Mouse (Mus musculus) ZHBTc4 (cell line): ENCODE measurements around the gene Fkrp.

Experiments
- DNase-seq: peaks from one replicate; pipeline ENCODE4 v3.0.0-alpha.2; 2011; ENCODE audit warnings: low read depth, low spot score

Gene Fkrp

DNA sequence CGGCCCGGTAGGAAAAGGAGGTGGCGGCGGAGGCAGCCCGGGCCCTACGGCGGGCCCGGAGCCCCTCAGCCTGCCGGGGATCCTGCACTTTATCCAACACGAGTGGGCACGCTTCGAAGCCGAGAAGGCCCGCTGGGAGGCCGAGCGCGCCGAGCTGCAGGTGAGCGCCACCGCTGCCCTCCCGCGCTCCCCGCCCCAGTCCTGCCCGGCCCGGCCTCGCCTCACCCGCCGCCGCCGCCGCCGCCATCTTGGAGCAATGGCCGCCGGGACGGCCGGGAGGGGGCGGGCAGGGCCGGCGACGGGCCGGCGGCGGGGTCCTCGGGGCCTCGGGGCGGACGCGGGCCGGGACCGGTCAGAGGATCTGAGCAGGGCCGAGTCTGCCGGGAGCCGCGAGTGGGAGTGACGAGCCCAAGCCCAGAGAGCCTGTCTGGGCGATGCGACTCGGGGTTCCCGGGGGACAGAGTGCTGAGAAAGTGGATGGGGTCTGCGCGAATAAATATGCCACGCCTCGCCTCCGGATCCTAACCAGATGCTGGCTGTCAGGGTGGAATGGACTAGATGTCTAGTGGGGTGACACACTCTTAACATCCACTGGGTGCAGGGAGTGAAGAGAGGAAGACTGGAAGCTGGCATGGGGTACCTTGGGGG, at the start of gene Fkrp:
TSS of gene Fkrp (minus strand) at position 258 of the 648 bp plus-strand sequence.
- DNase-seq: peak; percentile 32

DNA sequence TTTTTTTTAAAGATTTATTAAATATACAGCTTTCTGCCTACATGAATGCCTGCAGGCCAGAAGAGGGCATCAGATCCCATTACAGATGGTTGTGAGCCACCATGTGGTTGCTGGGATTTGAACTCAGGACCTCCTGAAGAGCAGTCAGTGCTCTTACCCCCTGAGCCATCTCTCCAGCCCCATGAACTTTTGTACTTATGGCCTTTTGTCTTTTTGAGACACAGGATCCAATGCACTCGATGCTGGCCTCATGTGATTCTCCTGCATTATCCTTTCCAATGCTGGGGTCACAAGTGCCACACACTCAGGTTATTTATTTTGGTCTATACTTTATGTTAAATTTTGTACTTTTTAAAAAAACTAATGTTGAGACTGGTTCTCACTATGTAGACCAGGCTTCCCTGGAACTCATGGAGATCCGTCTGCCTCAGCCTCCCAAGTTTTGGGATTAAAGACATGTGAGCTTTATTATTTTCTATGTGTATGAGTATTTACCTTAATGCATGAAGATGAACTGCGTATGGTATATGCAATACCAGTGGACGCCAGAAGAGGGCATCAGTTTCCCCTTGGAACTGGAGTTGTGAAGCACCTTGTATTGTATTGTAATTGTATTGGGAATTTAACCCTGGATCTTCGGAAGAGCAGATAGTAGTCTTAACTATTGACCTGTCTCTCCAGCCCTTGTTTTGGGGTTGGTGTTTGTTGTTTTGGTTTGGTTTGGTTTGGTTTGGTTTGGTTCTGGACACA, 43.5 kb upstream of the Fkrp start:
- peak; percentile 84 for DNase-seq

DNA sequence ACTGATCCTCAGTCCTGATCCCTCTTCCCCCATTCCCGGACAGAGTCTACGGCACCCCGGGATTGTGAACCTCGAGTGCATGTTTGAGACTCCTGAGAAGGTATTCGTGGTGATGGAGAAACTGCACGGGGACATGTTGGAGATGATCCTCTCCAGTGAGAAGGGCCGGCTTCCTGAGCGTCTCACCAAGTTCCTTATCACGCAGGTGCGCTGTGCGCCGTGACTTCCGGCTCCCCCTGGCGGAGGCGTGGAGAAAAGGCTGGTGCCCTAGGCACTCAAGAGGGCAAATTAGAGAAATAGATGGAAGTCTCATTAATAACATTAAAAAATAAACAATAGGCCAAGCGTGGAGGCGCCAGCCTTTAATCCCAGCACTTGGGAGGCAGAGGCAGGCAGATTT, 41.8 kb upstream of the Fkrp start:
- peak; percentile 83 for DNase-seq

DNA sequence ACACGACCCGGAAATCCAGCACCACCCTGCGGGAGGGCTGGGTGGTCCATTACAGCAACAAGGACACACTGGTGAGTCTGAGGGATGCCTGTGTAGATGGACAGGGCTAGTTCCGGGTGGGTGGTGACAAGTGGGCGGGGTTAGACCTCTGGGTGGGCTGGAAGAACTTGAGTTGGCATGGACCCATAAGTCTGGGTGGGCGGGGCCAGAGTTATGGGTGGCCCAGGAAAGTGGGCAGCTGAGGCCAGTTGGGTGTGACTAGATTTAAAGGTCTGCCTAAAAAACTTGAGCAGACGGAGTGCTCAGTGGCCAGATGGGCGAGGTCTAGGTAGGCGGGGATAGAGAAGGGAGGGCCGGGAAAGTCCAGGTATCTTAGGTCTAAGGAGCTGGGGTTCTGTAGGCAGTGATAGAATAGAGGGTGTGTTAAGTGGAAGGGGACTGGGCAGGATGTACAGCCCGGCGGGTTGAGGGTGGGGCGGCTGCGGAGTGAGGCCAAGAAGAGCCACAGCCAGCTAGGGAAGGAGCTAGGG, 36.8 kb upstream of the Fkrp start:
- no peak for DNase-seq

DNA sequence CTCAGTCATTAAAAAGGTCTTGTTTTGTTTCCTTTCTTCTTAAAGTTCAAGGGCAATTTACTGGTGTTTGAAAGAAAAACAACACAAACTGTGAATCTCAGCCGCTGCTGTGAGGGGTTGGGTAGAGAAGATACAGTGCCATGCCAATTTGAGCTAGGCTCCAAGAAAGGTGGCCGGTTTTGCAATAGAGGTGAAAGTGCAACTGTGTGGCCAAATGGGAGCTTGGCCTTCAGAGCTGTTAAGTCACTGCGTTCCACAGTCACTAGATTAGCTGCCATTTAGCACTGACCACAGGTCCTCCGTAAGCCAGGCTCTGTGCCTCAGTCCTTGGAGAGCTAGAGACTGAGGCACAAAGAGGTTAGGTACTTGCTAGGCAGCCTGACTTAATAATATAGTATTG, 35.1 kb upstream of the Fkrp start:
- DNase-seq: no peak

DNA sequence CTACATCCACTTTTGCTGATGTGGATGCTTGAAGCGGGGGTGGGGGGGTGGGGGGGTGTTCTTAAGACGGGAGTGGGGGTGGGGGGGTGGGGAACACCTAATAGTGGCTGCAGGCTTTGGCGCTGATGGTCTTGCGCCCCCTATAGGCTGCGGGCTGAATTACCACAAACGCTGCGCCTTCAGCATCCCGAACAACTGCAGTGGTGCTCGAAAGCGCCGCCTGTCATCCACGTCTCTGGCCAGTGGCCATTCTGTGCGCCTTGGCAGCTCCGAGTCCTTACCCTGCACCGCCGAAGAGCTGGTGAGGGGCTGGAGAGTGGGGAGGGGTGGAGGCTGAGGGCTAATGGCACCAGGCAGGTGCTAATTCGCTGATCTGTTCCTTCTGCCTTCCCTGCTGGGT, 32.0 kb upstream of the Fkrp start:
- peak; percentile 78 for DNase-seq

DNA sequence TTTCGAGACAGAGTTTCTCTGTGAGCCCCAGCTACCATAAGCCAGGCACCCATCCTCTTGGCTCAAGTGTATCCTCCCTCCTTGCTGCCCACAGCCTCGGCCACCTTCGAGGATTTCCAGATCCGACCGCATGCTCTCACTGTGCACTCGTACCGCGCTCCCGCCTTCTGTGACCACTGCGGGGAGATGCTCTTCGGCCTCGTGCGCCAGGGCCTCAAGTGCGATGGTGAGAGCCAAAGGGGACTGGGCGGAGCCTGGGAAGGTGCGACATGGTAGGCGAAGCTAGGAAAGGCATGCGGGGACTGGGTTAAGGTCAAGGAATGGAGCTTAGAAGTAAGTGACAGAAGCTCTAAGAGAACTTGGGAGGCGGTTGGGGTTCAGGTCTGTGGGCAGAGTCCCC, 31.0 kb upstream of the Fkrp start:
- peak; percentile 63 for DNase-seq

DNA sequence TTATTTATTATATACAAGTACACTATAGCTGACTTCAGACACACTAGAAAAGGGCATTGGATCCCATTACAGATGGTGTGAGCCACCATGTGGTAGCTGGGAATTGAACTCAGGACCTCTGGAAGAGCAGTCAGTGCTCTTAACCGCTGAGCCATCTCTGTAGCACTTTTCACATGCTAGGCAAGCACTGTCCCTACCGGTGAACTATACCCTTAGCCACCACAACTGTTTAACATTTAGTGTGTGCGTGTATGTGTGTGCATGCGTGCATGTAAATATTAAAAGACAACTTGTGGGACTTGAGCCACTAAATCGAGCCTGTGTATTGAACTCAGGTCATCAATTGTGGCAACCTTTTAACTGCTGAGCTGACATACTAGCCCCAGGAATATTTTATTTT, 30.2 kb upstream of the Fkrp start:
- no peak for DNase-seq

DNA sequence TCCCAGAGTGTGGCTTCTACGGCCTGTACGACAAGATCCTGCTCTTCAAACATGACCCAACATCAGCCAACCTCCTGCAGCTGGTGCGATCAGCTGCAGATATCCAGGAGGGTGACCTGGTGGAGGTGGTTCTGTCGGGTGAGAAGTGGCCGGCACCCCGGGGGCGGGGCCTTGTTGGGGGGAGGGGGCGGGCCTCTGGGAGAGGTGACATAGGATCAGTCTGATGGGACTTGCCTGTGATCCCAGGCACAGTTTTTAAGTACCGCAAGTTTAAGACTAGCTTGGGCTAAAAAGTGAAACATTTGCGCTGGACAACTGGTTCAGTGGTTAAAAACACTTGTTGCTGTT, 29.3 kb upstream of the Fkrp start:
- DNase-seq: peak; percentile 54

DNA sequence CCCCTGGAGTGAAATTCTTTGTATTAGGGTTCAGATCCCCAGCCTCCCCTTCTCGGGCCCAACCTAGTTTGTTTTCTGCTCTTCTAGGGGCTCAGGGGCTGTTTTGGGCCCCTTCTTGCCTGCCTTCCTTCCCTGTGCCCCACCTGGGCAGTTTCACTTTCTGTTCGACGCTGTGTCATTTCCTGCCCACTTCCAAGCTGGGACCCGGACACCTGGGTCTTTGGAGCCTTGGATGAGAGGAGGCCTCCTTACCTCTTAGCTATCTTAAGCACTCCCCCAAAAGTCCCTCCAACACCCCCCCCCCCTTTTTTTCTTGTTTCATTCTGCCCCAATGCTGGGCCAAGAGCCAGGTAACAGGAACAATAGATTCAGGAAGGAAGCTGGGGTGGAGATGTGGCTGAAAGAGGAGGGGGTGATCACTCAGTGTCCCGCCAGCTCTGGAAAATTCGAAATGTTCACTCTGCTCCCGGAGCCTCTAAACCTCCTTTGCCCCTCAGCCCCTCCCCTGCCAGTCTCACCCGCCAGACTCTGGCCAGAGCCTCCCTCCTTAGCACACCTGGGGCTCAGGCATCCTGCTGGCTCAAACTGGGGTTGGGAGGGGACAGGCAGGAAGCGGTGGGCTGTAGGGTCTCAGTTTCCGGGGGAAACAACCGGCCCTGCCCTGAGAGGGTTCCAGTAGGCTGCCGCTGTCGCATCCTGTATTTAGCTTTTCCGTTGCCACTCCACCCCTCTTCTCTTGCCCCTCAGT, 28.7 kb upstream of the Fkrp start:
- no peak for DNase-seq

DNA sequence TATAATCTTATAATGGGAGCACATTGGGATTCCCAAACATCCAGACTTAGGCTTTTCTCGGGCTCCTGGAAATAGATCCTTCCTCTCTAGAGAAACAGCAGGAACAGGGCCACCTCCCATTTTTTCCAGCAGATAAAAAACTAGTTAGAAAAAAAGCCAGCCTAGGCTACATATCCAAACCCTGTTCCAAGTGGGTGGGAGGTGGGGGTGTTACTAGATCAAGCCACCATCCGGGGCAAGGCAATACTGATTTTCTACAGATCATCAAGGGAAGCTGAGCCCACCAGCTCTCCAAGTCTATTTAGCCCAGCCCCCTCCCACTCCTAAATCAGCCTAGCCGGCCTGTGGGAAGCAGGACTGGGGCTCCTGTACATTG, 28.2 kb upstream of the Fkrp start:
- no peak for DNase-seq

DNA sequence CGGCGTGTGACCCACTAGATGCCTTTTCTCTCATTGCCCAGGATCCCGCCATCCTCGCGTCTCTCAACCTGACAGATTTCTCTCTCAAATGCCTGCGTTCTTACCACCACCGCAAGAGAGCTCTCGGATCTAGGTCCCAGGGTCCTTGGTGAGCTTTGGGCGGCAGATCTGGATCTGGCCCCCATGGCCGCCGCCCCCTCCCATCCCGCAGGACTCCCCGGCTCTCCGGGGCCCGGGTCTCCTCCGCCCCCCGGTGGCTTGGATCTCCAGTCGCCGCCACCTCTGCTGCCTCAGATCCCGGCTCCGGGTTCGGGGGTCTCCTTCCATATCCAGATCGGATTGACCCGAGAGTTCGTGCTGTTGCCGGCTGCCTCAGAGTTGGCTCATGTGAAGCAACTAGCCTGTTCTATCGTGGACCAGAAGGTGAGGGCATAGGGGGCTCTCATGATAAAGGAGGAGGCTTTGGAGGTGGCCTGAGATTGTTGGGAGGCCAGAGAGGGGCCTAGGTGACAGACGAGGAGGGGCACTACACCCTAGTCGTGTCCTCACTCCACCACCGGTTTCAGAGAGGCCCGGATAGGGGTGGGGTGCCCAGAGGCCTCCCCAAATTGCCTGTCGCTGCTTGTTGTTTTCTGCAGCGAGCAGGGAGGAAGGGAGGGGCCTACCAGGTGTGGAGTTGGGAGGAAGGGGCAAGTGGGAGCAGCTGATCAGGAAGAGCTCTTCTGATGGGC, 27.1 kb upstream of the Fkrp start:
- no peak for DNase-seq

DNA sequence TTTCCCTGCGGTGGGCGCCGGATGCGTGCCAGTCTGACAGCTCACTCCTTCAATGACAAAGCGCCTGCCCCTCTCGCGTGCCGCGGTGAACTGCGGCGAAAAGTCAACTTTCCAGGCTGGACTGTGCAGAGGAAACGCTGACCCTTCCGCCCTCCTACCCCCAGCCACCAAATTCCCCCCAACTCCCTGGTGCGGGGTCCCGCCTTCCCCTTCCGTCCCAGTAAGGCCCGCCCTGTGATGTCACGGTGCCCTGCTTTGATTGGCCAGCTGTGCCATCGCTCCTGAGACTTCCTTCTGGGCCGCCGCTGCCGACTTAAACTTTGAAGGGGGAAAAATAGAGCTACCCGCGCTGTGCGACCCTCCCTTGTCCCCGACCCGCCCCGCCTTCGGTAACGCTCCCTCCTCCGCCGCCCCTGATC, 26.1 kb upstream of the Fkrp start, which contains the start of gene Prkd2:
TSS of gene Prkd2 (plus strand) at position 258 of the 419 bp plus-strand sequence.
- peak; percentile 75 for DNase-seq

DNA sequence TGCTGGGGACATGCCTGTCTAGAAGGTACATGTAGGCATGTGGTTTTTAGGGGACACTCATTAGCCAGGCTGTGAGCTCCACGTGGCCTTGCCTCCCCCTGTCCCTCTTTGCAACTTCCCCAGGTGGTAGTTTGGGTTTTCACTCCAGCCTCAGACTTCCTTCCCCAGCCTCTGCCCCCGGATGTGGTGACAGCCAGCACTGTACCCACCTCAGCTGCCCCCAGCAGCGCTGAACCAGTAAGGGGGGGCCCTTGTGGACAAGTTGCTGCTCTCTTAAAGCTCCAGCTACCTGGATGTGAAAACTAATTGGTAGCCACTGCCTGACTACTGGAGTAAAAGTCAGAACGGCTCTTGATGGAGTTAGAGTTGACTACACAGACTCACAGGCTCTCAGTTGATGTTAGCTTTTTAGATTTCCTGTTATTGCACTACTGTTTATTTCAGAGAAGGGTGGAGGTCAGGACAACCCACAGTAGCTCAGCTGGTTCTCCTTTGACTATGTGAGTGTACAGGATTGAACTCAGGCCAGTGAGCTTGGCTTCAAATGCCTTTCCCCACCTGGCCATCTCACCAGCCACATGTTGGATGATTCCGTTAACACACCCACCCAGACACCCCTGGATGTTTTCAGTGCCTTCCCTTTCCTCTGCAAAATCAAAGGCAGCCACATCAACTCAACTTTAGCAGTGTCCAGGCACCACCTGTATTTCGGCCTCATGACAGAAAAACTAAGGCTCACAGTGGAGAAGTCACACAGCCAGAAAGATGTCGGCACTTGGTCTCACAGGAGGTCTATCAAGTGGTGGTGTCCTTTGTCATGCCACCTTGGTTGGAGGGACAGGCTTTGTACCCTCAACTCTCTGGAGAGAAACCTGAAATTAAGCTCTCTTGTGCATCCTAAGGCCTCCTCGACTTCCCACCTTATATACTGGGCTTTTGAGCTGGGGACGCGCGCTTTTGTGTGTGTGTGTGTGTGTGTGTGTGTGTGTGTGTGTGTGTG, 25.3 kb upstream of the Fkrp start:
- DNase-seq: no peak

DNA sequence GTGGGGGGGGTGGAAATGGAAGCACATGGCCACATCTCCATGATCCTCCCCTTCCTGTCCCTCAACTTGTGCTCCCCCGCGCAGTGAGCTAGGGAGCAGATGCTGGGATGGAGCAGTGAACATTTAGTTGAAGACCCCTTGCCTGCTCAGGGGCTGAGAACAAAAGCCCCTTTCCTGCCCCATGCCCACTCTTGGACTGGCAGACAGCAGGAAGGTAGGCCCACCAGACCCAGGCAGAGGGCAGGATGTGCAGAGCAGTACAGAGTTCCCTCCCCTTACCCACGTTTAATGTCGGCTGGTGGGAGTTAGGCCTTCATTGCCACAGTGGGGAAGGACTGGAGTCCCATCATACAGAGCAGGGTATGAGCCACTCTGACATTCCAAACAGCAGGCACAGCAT, 24.5 kb upstream of the Fkrp start:
- no peak for DNase-seq

DNA sequence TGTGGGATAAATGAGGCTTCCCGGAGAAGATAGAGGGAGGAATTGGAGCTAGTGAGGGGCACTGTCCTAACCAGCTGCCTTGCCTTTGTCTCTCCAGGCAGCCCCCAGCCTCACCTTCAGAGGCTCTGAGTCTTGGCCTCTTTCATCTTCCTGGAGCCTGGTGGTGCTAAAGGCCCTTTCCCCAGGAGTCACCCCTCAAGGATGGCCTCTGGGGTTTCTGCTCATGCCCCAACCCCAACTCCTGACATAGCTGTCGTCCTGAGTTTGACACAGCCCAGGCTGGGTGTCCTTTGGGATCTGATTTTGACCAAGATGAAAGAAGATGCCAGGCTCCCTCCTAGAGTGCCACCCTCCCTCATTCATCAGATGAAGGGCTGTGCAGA, 23.6 kb upstream of the Fkrp start:
- DNase-seq: no peak

DNA sequence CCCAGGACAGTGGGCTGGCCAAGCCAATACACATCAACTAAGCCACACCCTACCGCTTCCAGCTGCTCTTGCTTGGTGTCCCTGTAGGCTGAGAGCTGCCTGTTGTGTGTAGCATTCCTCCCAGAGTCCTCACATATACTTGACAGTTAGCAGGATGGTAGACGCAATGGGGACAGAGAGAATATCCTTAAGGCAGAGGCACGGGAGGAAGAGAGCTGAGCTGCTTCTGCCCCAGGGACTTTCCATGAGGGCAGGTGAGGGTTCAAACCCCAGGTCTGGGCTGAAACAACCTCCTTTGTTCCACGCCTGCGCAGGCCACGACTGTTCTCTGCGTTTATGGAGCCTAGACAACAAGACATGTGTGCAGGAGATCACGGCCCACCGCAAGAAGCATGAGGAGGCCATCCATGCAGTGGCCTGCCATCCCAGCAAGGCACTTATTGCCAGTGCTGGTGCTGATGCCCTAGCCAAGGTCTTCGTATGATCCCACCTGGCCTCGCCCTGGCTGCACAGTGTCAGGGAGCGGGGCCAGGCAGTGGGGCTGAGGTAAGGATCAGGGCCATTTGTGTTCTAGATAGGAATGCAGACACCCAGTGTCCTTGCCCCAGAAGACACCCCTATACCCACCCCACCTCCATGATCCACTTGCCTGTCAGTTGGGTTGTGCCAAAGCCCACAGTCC, 23.0 kb upstream of the Fkrp start:
- no peak for DNase-seq

DNA sequence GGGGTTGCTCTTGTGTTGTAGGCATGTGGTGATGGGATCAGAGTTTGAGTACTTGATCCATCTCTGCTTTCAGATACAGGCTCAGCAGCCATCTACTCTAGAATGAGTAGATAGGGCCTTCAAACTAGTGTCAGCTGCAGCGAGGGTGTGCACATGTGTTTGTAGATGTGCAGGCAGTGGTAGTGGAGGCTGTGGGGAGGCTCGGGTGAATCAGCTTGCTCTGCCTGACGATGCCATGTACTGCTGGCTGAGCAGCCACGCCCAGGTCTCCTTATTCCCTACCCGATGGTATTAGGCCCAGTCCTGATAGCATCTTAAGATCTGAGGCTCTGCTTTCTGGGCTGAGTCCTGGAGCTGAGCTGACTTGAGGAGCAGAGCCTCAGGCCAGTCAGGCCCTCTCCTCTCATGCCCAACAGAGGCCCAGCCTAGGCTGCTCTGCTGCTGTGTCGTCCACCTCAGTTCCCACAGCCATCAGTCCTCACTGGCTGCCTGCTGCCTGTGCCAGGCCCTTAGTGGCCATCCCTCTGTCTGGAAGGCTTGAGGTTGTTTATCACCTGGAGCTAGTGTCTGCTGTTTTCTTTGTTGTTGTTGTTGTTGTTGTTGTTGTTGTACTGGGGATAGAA, 22.4 kb upstream of the Fkrp start:
- no peak for DNase-seq

DNA sequence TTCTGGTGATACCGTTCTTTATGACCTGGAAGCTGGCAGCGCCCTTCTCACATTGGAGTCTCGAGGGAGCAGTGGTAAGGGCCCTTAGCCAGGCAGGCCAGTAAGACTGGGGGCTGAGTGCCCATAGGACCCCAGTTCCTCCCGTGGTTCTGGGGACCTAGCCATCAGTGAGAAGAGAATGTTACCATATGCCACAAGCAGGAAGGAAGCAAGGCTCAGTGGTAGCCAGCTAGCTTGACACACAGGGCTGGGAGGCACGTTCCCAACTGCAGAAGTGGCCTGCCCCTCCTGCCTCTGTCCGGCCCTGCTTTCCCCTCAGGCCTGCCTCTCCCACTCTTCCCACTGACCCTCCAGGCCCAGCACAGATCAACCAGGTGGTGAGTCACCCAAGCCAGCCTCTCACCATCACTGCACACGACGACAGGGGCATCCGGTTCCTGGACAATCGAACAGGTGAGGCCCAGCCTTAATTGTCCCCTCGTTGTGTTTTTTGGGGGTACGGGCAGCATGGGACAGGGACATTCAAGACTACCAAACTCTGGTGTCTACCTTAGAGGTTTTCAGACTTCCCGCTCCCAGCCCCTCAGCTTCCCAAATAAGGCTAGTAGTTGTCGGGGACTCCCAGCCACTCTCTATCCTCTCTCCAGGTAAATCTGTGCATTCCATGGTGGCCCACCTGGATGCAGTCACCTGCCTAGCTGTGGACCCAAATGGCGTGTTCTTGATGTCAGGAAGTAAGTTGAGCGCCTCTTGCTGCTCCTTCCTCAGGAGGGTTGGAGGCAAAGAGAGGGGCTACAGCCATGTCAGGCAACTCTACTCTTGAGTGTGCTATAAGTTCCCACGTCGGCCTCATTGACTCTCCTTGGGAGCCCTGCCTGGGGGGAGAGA, 21.6 kb upstream of the Fkrp start:
- no peak for DNase-seq
